Mouse (Mus musculus): ENCODE measurements around the gene Tmed5.

GRCm38 (mm10) chr5:108082380-108082779 lies 50.0 kb downstream of the Tmed5 start:
- TF ChIP-seq CTCF (IDR thresholded peaks at IDR 0.05; ENCODE audit: borderline replicate concordance, insufficient read depth, low read length): no peak
- no peak for TF ChIP-seq POLR2A (IDR thresholded peaks at IDR 0.05; ENCODE audit: low read depth, low read length)
